Mouse (Mus musculus) E14TG2a.4 (cell line): ENCODE measurements around the gene Hrk.

Experiments
- H3K27me3 ChIP-seq: 2 replicates; pipeline ENCODE4 v1.6.1; 2014; ENCODE audit warnings: low read length, control low read depth; ENCODE audit not compliant: insufficient read depth
- H3K36me3 ChIP-seq: 2 replicates; pipeline ENCODE4 v1.6.1; 2014; ENCODE audit warnings: low read length, control low read depth; ENCODE audit not compliant: insufficient read depth
- H3K4me1 ChIP-seq: replicated peaks from 2 replicates; pipeline ENCODE4 v1.6.1; 2014; ENCODE audit warnings: low read depth, low read length, control low read depth
- H3K4me3 ChIP-seq: replicated peaks from 2 replicates; pipeline ENCODE4 v1.5.1; 2014; ENCODE audit warnings: mild to moderate bottlenecking, low read length
- H3K9me3 ChIP-seq: 2 replicates; pipeline ENCODE4 v1.6.1; 2014; ENCODE audit warnings: low read length, control low read depth
- CTCF ChIP-seq: conservative IDR thresholded peaks from 2 replicates; pipeline ENCODE4 v1.5.1; 2014; ENCODE audit warnings: low read length
- NANOG ChIP-seq: IDR thresholded peaks from 2 replicates; pipeline ENCODE4 v1.6.1; 2014; ENCODE audit warnings: borderline replicate concordance, low read length, mixed read lengths
- POU5F1 ChIP-seq: IDR thresholded peaks from 2 replicates; pipeline ENCODE4 v1.6.1; 2014; ENCODE audit warnings: low read length, borderline replicate concordance

The Hrk gene

GRCm38 (mm10) chr5:118214012-118214411, 49.6 kb downstream of the Hrk start:
- 0 out of 2 replicates have a peak overlapping the region, but pooled peaks have one; percentile 49 for H3K4me3 ChIP-seq
- H3K27me3 ChIP-seq = no peaks in the 10 kb centered on the region
- TF ChIP-seq POU5F1 (no peak), NANOG (no peak), CTCF (no peak)
- no peaks in the 10 kb centered on the region for H3K9me3 ChIP-seq
- H3K4me1 ChIP-seq = peaks cover 26% of the 10 kb centered on the region
- peaks cover 17% of the 10 kb centered on the region for H3K36me3 ChIP-seq

GRCm38 (mm10) chr5:118214418-118215154, 50.1 kb downstream of the Hrk start:
- Histone ChIP-seq H3K9me3 (no peaks in the 10 kb centered on the region), H3K4me1 (peaks cover 23% of the 10 kb centered on the region), H3K27me3 (no peaks in the 10 kb centered on the region), H3K36me3 (peaks cover 17% of the 10 kb centered on the region), H3K4me3 (peak overlapping the region; percentile 49)
- TF ChIP-seq POU5F1 (no peak), CTCF (no peak), NANOG (no peak)

GRCm38 (mm10) chr5:118217410-118217809, 53.0 kb downstream of the Hrk start:
- Histone ChIP-seq H3K4me3 (no peak overlapping the region), H3K4me1 (peaks cover 15% of the 10 kb centered on the region), H3K9me3 (no peaks in the 10 kb centered on the region), H3K27me3 (no peaks in the 10 kb centered on the region), H3K36me3 (peaks cover 33% of the 10 kb centered on the region)
- no peak for TF ChIP-seq NANOG
- no peak for TF ChIP-seq POU5F1
- no peak for TF ChIP-seq CTCF

GRCm38 (mm10) chr5:118223142-118223757, 58.8 kb downstream of the Hrk start:
- H3K4me3 ChIP-seq = no peak overlapping the region
- no peaks in the 10 kb centered on the region for H3K27me3 ChIP-seq
- H3K9me3 ChIP-seq = no peaks in the 10 kb centered on the region
- H3K36me3 ChIP-seq = peaks cover 55% of the 10 kb centered on the region
- no peaks in the 10 kb centered on the region for H3K4me1 ChIP-seq
- TF ChIP-seq CTCF (no peak), NANOG (no peak), POU5F1 (no peak)

GRCm38 (mm10) chr5:118230071-118230611, 65.7 kb downstream of the Hrk start:
- peaks cover 56% of the 10 kb centered on the region for H3K36me3 ChIP-seq
- TF ChIP-seq NANOG = no peak
- TF ChIP-seq CTCF = no peak
- no peak for TF ChIP-seq POU5F1
- H3K4me3 ChIP-seq = peak overlapping the region; percentile 41; the same call in 1 of the 2 replicates

GRCm38 (mm10) chr5:118236891-118237290, 72.4 kb downstream of the Hrk start:
- peaks cover 45% of the 10 kb centered on the region for H3K36me3 ChIP-seq

More at GRCm38 (mm10) chr5:118230071-118230611, 65.7 kb downstream of the Hrk start:
- H3K27me3 ChIP-seq = no peaks in the 10 kb centered on the region
- H3K9me3 ChIP-seq = no peaks in the 10 kb centered on the region
- peaks cover 18% of the 10 kb centered on the region for H3K4me1 ChIP-seq

More at GRCm38 (mm10) chr5:118236891-118237290, 72.4 kb downstream of the Hrk start:
- H3K4me3 ChIP-seq = peak overlapping the region; percentile 77
- peaks cover 33% of the 10 kb centered on the region for H3K4me1 ChIP-seq
- H3K27me3 ChIP-seq = no peaks in the 10 kb centered on the region
- no peaks in the 10 kb centered on the region for H3K9me3 ChIP-seq
- TF ChIP-seq NANOG = no peak
- TF ChIP-seq POU5F1 = no peak
- no peak for TF ChIP-seq CTCF
